Mouse (Mus musculus): ENCODE results near the gene Wipf2. TPM values are rescaled to one million over a fixed set of nuclear protein-coding genes. Genes with fewer than 3 reads are reported as not detected.

Gene Wipf2
- total RNA-seq, 2 experiments from 2014 or later: 5.6 to 6.7 TPM

GRCm38 (mm10) chr11:98850100-98851093 is 13.0 kb upstream of the Wipf2 start:
- DNase-seq: no peak
- intact Hi-C loops (cut with DNase I): no loop called here

GRCm38 (mm10) chr11:98854116-98854515 is 9.3 kb upstream of the Wipf2 start:
- intact Hi-C loops (cut with DNase I): no loop called here
- no peak for DNase-seq

GRCm38 (mm10) chr11:98854659-98855058 is 8.8 kb upstream of the Wipf2 start:
- DNase-seq: no peak
- intact Hi-C loops (cut with DNase I): loop anchor here (5.0 kb wide), 1 partner anchor 118 kb away; no protein-coding TSS in a partner anchor

GRCm38 (mm10) chr11:98858759-98859731 is 4.4 kb upstream of the Wipf2 start:
- intact Hi-C loops (cut with DNase I): loop anchor here (1.0 to 5.0 kb wide), 2 partner anchors 50 to 113 kb away; no protein-coding TSS in a partner anchor
- peak; percentile 75 to 87 for DNase-seq

- DNase-seq: peak in 1 of 2 experiments; percentile 31
Observed at GRCm38 (mm10) chr11:98863751-98864429, 452 bp downstream of the Wipf2 start.

GRCm38 (mm10) chr11:98867293-98867692 is 3.9 kb downstream of the Wipf2 start:
- DNase-seq: no peak
- intact Hi-C loops (cut with DNase I): no loop called here

More at GRCm38 (mm10) chr11:98863751-98864429, 452 bp downstream of the Wipf2 start:
- intact Hi-C loops (cut with DNase I): no loop called here

DNA sequence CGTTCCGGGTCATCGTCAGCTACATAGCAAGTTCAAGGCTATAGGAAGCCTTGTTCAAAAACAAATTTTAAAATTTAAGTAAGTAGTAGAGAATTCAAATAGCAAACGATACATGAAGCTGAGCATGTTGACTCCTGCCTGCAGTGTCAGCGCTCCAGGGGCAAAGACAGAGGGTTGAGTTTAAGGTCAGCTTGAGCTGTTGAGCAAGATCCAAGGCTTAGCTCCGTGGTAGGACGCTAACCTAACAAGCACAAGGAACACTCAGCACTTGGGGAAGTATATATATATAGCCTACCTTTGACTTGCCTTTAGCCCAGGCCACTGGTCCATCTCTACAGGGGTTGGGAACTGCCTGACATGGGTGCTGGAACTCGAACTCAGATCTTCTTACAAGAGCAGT is 6.5 kb downstream of the Wipf2 start:
- no peak for DNase-seq
- intact Hi-C loops (cut with DNase I): no loop called here

DNA sequence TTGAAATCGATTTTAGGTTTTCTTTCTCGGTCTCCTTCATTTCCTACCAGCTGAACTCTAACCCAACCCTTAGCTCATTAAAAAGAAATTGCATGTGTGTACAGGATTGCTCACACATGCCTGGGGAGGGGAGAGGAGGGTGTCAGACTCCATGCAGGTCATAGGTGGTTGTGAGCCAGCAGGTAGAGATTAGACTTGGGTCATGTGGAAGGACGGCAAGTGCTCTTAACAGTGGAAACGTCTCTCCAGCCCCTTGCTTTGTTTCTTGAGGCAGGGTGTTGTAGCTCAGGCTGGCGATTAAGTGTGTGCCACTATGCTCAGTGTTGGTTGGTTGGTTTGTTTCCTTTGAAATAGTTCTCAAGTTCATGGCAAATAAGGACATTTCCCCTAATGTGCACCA is 7.4 kb downstream of the Wipf2 start:
- intact Hi-C loops (cut with DNase I): no loop called here
- DNase-seq: no peak

GRCm38 (mm10) chr11:98871416-98871815 is 8.0 kb downstream of the Wipf2 start:
- intact Hi-C loops (cut with DNase I): no loop called here
- no peak for DNase-seq

DNA sequence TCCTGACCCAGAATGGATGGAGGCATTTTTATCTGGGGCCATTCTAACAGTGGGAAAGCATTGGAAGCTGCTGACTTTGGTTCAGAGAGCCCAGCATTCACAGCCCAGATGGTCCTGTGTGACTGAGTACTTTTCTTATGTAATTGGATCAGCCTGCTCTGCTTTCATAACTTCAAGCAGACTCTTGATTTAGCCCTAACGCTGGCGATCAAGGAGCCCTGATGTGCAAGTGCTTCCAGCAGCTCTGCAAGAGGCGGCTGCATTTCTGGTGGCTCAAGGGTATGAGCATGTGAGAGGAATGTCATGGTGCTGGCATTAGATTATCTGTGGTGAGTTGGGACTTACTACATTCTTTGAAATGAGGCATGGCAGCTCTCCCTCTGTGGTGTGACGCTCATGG is 8.6 kb downstream of the Wipf2 start:
- peak in 1 of 2 experiments; percentile 29 for DNase-seq
- intact Hi-C loops (cut with DNase I): no loop called here

- no peak for DNase-seq
Observed at GRCm38 (mm10) chr11:98873900-98874299, 10.5 kb downstream of the Wipf2 start.

DNA sequence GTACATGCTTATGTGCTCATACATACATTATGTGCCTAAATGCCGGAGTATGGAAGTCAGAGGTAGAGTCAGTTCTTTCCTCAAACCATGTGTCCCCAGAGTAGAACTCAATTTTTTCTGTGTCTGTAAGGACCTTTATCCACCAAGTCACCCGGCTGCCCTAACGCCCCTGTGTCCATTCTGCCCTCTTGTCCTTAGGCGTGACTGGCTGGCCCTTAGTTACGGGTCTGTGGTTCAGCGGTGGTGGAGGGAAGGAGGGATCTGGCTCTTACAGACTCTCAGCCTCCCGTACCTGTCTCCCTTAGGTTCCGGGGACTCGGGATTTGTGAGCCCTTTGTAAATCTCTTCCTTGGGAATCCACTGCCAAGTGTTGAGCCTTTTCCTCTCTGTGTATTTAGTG is 13.6 kb downstream of the Wipf2 start:
- intact Hi-C loops (cut with DNase I): no loop called here
- DNase-seq: no peak

More at GRCm38 (mm10) chr11:98873900-98874299, 10.5 kb downstream of the Wipf2 start:
- intact Hi-C loops (cut with DNase I): no loop called here

- intact Hi-C loops (cut with DNase I): no loop called here
- no peak for DNase-seq
Observed at GRCm38 (mm10) chr11:98887703-98888102, 24.3 kb downstream of the Wipf2 start.

DNA sequence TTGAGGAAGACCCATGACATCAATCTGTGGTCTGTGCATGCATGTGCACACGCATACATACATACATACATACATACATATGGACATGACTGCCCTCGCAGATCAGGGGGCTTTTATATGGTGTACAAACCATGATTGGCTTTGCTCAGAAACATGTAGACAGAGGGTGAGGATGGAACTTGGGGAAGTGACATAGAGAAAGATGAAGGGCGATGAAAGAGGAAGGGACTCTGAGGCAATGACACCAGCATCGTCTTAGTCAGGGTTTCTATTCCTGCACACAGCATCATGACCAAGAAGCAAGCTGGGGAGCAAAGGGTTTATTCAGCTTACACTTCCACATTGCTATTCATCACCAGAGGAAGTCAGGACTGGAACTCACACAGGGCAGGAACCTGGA is 25.6 kb downstream of the Wipf2 start:
- no peak for DNase-seq
- intact Hi-C loops (cut with DNase I): no loop called here

GRCm38 (mm10) chr11:98889977-98890376 is 26.5 kb downstream of the Wipf2 start:
- DNase-seq: no peak
- intact Hi-C loops (cut with DNase I): no loop called here

GRCm38 (mm10) chr11:98892426-98892825 is 29.0 kb downstream of the Wipf2 start:
- no peak for DNase-seq
- intact Hi-C loops (cut with DNase I): no loop called here

- no peak for DNase-seq
- intact Hi-C loops (cut with DNase I): no loop called here
Observed at GRCm38 (mm10) chr11:98900529-98901125, 37.2 kb downstream of the Wipf2 start.

DNA sequence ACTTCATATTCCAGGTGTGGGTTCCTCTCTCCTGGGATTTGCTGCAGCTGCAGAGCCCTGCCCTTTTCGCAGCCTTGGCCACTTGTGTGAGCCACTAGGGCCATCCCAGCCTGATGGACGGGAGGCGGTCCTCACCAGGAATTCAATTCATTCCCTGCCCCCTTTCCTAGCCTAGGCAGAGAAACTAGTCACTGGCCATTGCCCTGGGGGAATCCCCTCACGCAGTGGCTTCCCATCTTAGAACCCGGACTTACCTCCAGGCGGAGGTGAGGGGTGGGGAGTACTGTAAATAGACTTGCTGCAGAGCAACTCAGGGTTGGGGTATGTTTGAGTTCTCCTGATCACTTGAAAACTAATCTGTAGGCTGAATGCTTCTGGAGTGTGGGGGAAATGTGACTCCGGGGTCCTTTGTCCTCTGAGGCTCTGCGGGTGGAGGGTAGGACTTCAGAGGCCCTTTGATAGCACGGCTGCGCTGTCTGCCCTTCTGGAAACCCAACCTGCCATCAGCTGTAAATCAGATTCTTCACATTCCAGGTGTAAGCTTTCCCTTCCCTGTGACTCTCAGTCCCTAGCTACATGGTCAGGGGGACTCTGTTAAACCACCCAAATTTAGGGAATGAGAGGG is 39.3 kb downstream of the Wipf2 start:
- DNase-seq: no peak
- intact Hi-C loops (cut with DNase I): no loop called here

DNA sequence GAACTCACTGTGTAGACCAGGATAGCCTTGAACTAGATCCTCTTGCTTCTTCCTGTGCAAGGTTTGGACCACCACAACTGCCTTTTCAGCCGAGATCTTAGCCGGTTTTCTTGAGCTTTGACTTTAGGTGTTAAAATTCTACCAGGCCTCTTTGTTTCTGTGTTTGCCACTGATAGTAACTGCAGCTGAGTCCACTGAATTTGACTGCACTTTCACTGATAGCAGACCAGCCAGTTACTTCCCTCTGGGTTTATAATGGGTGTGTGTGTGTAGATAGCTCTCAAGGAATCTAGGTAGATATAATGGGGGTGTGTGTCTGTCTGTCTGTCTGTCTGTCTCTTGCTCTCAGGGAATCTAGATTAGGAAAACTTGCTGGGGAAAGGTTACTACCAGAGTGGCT is 41.1 kb downstream of the Wipf2 start:
- intact Hi-C loops (cut with DNase I): no loop called here

More for the DNA sequence above, 41.1 kb downstream of the Wipf2 start:
- DNase-seq: no peak
